Mouse (Mus musculus) heart, embryonic 15.5 days (tissue): ENCODE results near the gene A630095N17Rik. TPM values are rescaled to one million over a fixed set of nuclear protein-coding genes. Genes with fewer than 3 reads are reported as not detected.
A peak's percentile ranks its signal among the peaks of the same experiment; 100 is the strongest.

Experiments
- ATAC-seq: fragments of 200-750 bp; cut with Nextera tagmentation; replicated peaks from 2 replicates; pipeline ENCODE4 v1.8.0; 2017; ENCODE audit warnings: low read depth, moderate TSS enrichment; ENCODE audit not compliant: insufficient number of reproducible peaks, insufficient read depth, low FRiP score
- H3K27ac ChIP-seq: fragments of 300-500 bp; sonication (generic); 2 replicates; pipeline ENCODE4 v1.5.1; 2015; ENCODE audit warnings: mild to moderate bottlenecking, inconsistent platforms
- H3K27me3 ChIP-seq: fragments of 300-500 bp; sonication (generic); 2 replicates; pipeline ENCODE4 v1.6.1; 2015; ENCODE audit warnings: inconsistent platforms
- H3K36me3 ChIP-seq: fragments of 300-500 bp; sonication (generic); 2 replicates; pipeline ENCODE4 v1.6.1; 2015; ENCODE audit warnings: mild to moderate bottlenecking, inconsistent platforms
- H3K4me1 ChIP-seq: fragments of 300-500 bp; sonication (generic); replicated peaks from 2 replicates; pipeline ENCODE4 v1.6.1; 2015; ENCODE audit warnings: inconsistent platforms
- H3K4me2 ChIP-seq: fragments of 300-500 bp; sonication (generic); 2 replicates; pipeline ENCODE4 v1.6.1; 2015; ENCODE audit warnings: inconsistent platforms, mild to moderate bottlenecking, moderate library complexity
- H3K4me3 ChIP-seq: fragments of 300-500 bp; sonication (generic); 2 replicates; pipeline ENCODE4 v1.5.1; 2015; ENCODE audit warnings: mild to moderate bottlenecking, inconsistent platforms
- H3K9ac ChIP-seq: fragments of 300-500 bp; sonication (generic); 2 replicates; pipeline ENCODE4 v1.6.1; 2015; ENCODE audit warnings: mild to moderate bottlenecking, inconsistent platforms
- H3K9me3 ChIP-seq: fragments of 300-500 bp; sonication (generic); replicated peaks from 2 replicates; pipeline ENCODE4 v1.6.1; 2016; ENCODE audit warnings: inconsistent platforms
- WGBS: fragments of 180-500 bp; shearing (Covaris S2); methylation state at CpG from one replicate; pipeline ENCODE4 v1.1.7; 2015; ENCODE audit warnings: mixed read lengths; 5-methylcytosine and 5-hydroxymethylcytosine counted together
- polyA plus RNA-seq: library from polyadenylated mRNA; unstranded; fragments of >200 nt; fragmentation: Nextera tagmentation; extraction: Ambion mirVana; gene quantifications from 2 replicates; pipeline ENCODE4 v1.2.1, GENCODE M21; 2015

Gene A630095N17Rik
- polyA plus RNA-seq, 1 experiment from 2014 or later, result not detected

DNA sequence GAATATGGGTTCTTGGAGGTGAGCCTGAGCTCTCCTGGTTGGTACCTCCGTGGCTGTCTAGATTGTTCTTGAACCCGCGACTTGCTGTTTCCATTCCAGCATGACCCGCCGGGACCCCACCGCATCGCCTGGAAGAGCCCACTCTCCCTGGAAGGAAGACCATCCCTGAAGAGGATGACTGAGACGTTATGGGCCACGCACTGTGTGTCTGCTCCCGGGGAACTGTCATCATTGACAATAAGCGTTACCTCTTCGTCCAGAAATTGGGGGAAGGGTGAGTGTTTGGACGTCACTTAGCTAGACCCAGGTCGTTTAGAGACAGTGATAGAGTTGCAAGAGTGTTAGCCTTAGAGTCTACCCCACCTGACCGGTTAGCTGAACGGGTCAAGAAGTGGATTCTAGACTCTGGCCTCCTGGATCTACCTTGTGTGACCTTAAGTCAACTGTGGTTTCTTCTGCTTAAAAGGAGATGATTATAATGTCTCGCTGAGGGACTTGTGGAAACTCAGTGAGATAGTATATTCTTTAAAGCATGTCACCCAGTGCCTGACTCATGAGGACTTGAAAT lies 20.7 kb downstream of the A630095N17Rik start:
- Histone ChIP-seq H3K4me1 (peaks cover 38% of the 10 kb centered on the region), H3K4me2 (peak overlapping the region; percentile 80), H3K9ac (peak overlapping the region; percentile 93), H3K27me3 (peaks cover 8% of the 10 kb centered on the region; the same call in 1 of the 2 replicates), H3K36me3 (peaks cover 29% of the 10 kb centered on the region), H3K9me3 (no peaks in the 10 kb centered on the region), H3K27ac (peak overlapping the region; percentile 62), H3K4me3 (peak overlapping the region; percentile 91)
- WGBS, result 10% methylated on average over 17 of the region's 17 CpGs
- no peak for ATAC-seq

- Histone ChIP-seq H3K27ac (peak within 1 kb of the TSS; percentile 62), H3K4me1 (peaks cover 38% of the 10 kb centered on the region), H3K27me3 (peaks cover 8% of the 10 kb centered on the region; the same call in 1 of the 2 replicates), H3K9ac (peak within 1 kb of the TSS; percentile 93), H3K9me3 (no peaks in the 10 kb centered on the region), H3K4me2 (peak within 1 kb of the TSS; percentile 80), H3K4me3 (peak within 1 kb of the TSS; percentile 91), H3K36me3 (peaks cover 22% of the 10 kb centered on the region)
- ATAC-seq, result peak; percentile 93
- WGBS, result 6% methylated on average over 42 of the region's 42 CpGs
These were observed 21.5 kb downstream of the A630095N17Rik start, which contains the start of the genes Glb1l and Stk16 for GRCm38 (mm10) chr1:75210136-75211087. Gene Glb1l, minus strand, starts transcription at chr1:75210813. Gene Stk16, plus strand, starts transcription at chr1:75210838.

DNA sequence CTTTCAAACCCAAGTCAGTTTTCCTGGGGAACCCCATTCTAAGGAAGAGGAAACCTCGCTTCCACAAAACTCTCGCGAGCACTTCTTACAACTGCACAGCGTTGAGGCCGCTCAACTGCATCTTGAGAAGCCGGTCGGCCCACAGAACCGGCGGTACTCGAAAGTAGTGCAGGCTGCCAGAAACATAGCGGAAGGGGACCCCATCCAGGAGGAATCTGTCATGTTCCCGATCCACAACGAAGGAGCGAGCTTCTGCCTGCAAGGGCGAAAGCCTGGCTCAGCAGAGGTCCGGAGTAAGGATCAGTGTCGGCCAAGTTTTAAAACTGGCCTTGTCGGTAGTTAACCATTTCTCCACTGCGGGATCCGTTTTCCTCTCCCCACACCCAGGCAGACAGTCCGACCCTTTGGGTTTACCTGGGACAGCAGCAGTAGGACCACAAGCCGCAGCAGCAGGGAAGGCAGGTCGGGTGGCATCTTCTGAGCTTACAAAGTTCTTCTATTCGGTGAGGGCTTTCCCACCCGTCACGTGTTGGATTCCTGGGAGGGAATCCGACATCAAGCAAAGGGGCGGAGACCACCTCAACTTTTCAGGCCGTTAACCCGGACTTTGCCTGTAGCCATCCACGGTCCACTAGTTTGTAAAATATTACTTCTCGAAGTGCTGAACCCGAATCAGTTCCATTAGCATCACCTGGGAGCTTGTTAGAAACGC lies 22.8 kb downstream of the A630095N17Rik start:
- ATAC-seq, result no peak
- H3K9ac ChIP-seq, result peak overlapping the region; percentile 58
- H3K4me2 ChIP-seq, result peak overlapping the region; percentile 80
- no peak overlapping the region for H3K27ac ChIP-seq
- WGBS, result 12% methylated on average over 34 of the region's 34 CpGs
- H3K4me3 ChIP-seq, result peak overlapping the region; percentile 48
- H3K27me3 ChIP-seq, result peaks cover 8% of the 10 kb centered on the region; the same call in 1 of the 2 replicates
- peaks cover 13% of the 10 kb centered on the region for H3K36me3 ChIP-seq
- no peaks in the 10 kb centered on the region for H3K9me3 ChIP-seq
- H3K4me1 ChIP-seq, result peaks cover 32% of the 10 kb centered on the region

- Histone ChIP-seq H3K9ac (no peak overlapping the region), H3K27me3 (no peaks in the 10 kb centered on the region), H3K4me1 (no peaks in the 10 kb centered on the region), H3K9me3 (no peaks in the 10 kb centered on the region), H3K27ac (no peak overlapping the region), H3K36me3 (peaks cover 39% of the 10 kb centered on the region), H3K4me2 (no peak overlapping the region), H3K4me3 (no peak overlapping the region)
- WGBS, result 73% methylated on average over 1 of the region's 1 CpGs
- no peak for ATAC-seq
These were observed 30.7 kb downstream of the A630095N17Rik start for GRCm38 (mm10) chr1:75201236-75201635.

DNA sequence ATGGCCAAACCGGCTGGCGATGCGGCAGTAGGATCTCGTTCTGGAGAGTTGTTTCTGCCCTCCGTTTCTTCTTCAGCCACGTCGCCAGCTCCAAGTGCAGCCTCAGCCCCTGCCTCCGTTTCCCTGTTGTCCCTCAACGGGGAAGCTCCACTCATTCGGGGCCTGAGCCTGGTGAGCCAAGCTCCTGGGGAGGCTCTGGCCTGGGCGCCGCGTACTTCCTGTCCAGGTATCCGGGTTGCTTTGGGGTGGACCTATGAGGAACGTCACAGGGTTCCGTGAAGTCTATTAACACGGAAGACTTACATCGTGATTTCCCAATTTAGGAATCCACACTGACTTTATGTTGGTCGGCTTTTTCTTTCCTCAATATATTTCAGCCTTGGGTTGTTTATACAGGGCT lies 39.5 kb downstream of the A630095N17Rik start:
- H3K27me3 ChIP-seq, result no peaks in the 10 kb centered on the region
- ATAC-seq, result peak; percentile 44; the same call in 1 of the 2 replicates
- under 1% methylated on average over 19 of the region's 19 CpGs for WGBS

DNA sequence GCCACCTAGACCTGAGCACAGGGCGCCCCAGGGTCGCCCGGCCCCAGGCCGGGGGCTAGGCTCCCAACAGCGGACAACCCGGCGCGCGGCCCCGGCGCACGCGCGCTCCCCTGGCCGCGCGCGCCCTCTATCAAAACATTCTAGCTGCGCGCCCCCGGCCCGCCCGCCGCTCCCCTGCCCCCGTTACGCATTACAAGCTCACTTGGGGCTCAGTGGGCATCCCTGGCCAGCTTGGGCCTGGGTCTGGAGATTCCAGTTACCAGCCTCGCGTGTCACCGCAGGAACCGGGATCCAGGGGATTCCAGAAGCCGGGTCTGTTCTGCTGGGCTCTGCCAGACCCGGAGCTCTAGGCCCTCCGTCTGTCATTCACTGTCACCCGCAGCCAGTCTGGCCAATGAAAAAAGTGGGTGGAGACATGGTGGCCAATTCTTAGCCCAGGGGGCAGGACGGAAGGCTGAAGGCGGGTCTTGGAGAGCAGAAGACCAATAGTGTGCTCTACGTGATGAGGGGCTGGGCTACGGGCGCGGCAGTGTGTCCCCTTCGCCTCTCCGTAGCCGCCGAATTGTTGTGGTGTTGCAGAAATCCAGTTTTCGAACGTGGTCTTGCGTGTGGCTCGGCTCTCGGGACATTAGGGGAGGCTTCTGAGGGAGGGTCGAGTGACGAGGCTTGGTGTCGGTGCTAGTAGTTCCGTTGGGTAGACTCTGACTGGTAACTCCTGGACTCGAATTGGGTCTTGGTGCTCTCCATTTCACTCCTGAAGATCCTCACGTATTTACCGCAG lies 40.1 kb downstream of the A630095N17Rik start, which contains the start of the genes Ankzf1 and Atg9a:
Ankzf1 (plus strand) TSS at position 530 of the 781 bp plus-strand sequence.
Atg9a (minus strand) TSS at position 575 of the 781 bp plus-strand sequence.
- Histone ChIP-seq H3K36me3 (peaks cover 34% of the 10 kb centered on the region), H3K27me3 (no peaks in the 10 kb centered on the region), H3K27ac (peak within 1 kb of the TSS; percentile 90), H3K9ac (peak within 1 kb of the TSS; percentile 80), H3K4me3 (peak within 1 kb of the TSS; percentile 83), H3K9me3 (no peaks in the 10 kb centered on the region), H3K4me1 (peaks cover 23% of the 10 kb centered on the region), H3K4me2 (peak within 1 kb of the TSS; percentile 76)
- peak; percentile 99 for ATAC-seq
- under 1% methylated on average over 56 of the region's 56 CpGs for whole genome bisulfite sequencing

More for the DNA sequence above, 39.5 kb downstream of the A630095N17Rik start:
- peaks cover 23% of the 10 kb centered on the region for H3K4me1 ChIP-seq
- H3K9me3 ChIP-seq, result no peaks in the 10 kb centered on the region
- peak overlapping the region; percentile 83 for H3K4me3 ChIP-seq
- peaks cover 34% of the 10 kb centered on the region for H3K36me3 ChIP-seq
- H3K27ac ChIP-seq, result peak overlapping the region; percentile 90
- H3K4me2 ChIP-seq, result peak overlapping the region; percentile 71
- H3K9ac ChIP-seq, result peak overlapping the region; percentile 63

- Histone ChIP-seq H3K4me2 (peak overlapping the region; percentile 76), H3K27me3 (no peaks in the 10 kb centered on the region), H3K4me1 (peaks cover 23% of the 10 kb centered on the region), H3K36me3 (peaks cover 35% of the 10 kb centered on the region), H3K9me3 (no peaks in the 10 kb centered on the region), H3K27ac (peak overlapping the region; percentile 89), H3K4me3 (peak overlapping the region; percentile 83), H3K9ac (peak overlapping the region; percentile 80)
- ATAC-seq, result no peak
- WGBS, result 42% methylated on average over 5 of the region's 5 CpGs
These were observed 40.7 kb downstream of the A630095N17Rik start for GRCm38 (mm10) chr1:75191258-75191621.

DNA sequence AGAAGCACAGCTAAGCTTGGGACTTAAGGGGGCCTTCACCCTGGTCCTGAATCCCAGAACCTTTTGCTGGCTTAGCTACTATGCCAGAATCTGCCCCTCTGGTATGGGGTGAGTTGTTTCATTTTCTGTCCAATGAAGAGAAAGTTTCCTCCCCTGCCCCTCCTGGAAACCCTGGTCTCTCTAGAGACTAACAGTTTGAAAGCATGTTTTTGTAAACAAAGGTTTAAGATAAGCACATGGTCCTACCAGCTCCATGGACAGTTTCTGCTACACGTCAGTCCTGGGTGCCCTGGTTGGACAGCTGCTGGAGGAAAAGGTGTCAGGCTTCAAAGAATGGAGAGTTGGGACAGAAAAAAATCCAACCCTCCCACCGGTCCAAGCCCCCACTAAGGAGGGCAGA lies 41.3 kb downstream of the A630095N17Rik start:
- Histone ChIP-seq H3K4me3 (peak overlapping the region; percentile 83), H3K4me2 (peak overlapping the region; percentile 76), H3K27me3 (no peaks in the 10 kb centered on the region), H3K36me3 (peaks cover 35% of the 10 kb centered on the region), H3K9me3 (no peaks in the 10 kb centered on the region), H3K9ac (peak overlapping the region; percentile 80), H3K27ac (no peak overlapping the region), H3K4me1 (peaks cover 23% of the 10 kb centered on the region)
- no peak for ATAC-seq
- 52% methylated on average over 2 of the region's 2 CpGs for WGBS

DNA sequence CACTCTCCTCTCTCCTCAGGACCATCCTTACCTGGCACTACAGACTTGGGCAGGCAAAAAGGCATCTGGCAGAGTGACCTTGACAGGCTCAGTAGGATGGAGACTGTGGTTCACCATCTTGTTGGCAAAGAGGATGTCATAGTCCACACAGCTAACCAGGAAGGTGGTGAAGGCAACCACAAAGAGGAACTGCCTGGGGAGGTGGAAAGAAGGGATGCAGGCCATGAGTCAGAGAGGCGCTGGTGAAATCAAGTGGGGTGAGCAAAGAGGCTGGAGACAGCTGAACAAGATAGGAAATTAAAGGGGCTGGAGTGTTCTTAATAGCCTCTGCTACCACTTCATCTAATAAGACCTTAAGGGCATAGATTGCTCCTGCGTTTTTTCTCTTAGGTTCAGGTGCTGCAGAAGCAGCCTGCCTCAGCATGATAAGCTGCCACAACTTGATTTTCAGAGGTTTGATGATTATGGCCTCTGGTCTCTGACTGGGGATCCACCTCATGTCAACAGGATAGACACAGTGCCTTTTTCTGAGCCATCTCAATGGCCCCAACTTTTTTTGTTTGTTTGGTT lies 43.9 kb downstream of the A630095N17Rik start:
- WGBS, result 74% methylated on average over 2 of the region's 2 CpGs
- Histone ChIP-seq H3K4me3 (no peak overlapping the region), H3K27me3 (no peaks in the 10 kb centered on the region), H3K4me1 (peaks cover 15% of the 10 kb centered on the region), H3K9me3 (no peaks in the 10 kb centered on the region), H3K36me3 (peaks cover 41% of the 10 kb centered on the region), H3K27ac (no peak overlapping the region), H3K4me2 (no peak overlapping the region), H3K9ac (no peak overlapping the region)
- no peak for ATAC-seq

- Histone ChIP-seq H3K9ac (no peak overlapping the region), H3K4me2 (no peak overlapping the region), H3K27ac (no peak overlapping the region), H3K27me3 (no peaks in the 10 kb centered on the region), H3K36me3 (peaks cover 50% of the 10 kb centered on the region), H3K9me3 (no peaks in the 10 kb centered on the region), H3K4me3 (no peak overlapping the region), H3K4me1 (peaks cover 13% of the 10 kb centered on the region)
- no peak for ATAC-seq
These were observed 44.8 kb downstream of the A630095N17Rik start for GRCm38 (mm10) chr1:75187126-75187525.
